Mouse (Mus musculus): ENCODE measurements at regions not wholly inside any gene's neighbourhood (a gene's known extent, or its start where the extent isn't known, plus 50 kb on each side); places are given as distances from the start of the nearest gene placed in this dataset.

DNA sequence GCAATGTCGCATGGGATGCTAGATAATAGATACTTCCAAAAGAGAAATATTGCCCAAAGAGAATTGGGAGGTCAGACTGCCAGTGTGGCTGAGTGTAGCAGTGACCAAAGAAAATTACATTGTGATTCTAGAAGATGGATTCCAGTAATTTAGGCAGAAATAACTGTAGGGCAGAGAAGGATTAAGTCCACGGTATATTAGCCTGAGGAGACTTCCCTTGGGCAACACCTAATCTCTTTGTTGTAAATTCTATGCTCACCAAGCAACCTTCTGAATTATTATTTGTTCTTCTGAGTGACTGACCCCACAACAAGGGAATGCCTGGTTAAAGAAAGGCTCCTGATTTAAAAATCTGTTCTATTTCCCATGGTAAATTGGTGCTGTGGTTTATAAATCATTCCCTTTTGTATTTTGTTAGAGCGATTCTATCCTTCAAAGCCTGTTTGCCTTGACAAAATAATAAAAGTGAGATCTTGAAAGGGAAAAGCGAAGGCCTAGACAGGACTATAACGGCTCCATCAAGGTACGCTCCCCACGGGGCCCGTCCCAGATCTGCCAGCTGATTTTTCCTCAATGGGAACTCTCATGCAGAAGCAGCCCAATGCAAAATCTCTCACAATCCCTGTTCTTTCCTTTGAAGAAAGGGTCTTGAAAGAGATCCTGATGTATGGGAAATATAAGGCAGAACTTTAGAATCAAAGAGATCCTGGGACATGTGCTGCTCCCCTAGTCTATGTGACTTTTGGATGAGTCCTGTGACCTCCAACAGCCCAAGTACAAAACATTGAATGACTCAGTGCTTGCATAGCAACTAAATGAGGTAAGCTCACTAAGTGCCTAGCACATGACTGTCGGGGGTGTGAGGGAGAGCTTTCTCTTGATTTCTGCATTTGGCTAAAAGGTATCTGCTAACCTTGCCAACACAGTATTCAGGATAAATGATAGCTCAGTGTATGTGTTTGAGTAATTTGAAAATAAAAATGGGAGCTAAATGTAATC is 90.6 kb upstream of the Map3k7 start:
- TF ChIP-seq CTCF (IDR thresholded peaks at IDR 0.05; ENCODE audit: low read depth) (no peak), EP300 (optimal IDR thresholded peaks at IDR 0.05) (no peak)
